In the genomic region with DNA sequence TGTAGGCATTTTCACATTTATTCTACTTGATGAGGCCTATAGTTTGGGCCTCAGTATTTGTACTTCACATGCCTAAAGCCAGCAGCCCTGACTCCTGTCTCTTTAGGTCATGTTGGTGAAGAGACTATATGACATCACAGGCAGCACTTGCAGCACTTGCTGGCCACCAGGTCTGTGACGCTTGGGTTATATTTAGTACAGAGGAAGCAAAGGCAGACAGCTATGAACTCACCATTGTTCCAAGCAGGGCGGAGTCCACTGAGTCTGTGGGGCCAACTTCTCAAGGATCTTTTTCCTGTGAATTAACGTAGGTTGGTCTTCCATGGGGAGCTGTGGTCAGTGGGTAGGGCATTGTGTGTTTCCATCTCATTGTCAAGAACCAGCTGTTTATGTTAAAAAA, we compare ENCODE assay signal across 15 mouse cellular contexts.
DNase-seq lines count a peak whose midpoint lies in the region; ATAC-seq and TF ChIP-seq lines count a peak whose summit lies in the region.
"Had no signal": no experiment of that assay in that cellular context is flagged by ENCODE, and none has a peak within 500 bp of the region (broad histone marks: within the 10 kb centered on the region; RNA-seq: fewer than 3 reads in every experiment).

No protein-coding gene starts in this region.

- no peaks in the 10 kb centered on the region for H3K9me3 ChIP-seq in lung, embryonic 16.5 days (ENCODE audit: control insufficient read depth, low read length)
- H3K9me3 ChIP-seq in forebrain, embryonic 14.5 days (replicated peaks; ENCODE audit: control insufficient read depth, low read length) = no peaks in the 10 kb centered on the region
- H3K9me3 ChIP-seq: G1E; hindbrain, embryonic 15.5 days had no signal

- peak; percentile 7 to 17 for DNase-seq in lung, adult 18-20 months
- no peak for DNase-seq in lung, adult 2 months
- DNase-seq in heart, postnatal 10 days = peak; percentile 27 to 47
- DNase-seq in embryo, embryonic 11 days = no peak
- DNase-seq in layer of hippocampus, postnatal 10 days (ENCODE audit: low spot score in 2 of 2) = no peak
- DNase-seq in forebrain, embryonic 14.5 days (ENCODE audit: low spot score) = no peak
- DNase-seq: cerebellum, postnatal 25 days; liver; thymus, postnatal 4 days had no signal

- H3K4me1 ChIP-seq in lung, adult 2 months (ENCODE audit: control insufficient read depth, insufficient read depth, low read length) = peaks cover 4% of the 10 kb centered on the region; the same call in 1 of the 2 replicates
- no peaks in the 10 kb centered on the region for H3K4me1 ChIP-seq in lung, embryonic 16.5 days (replicated peaks; ENCODE audit: control insufficient read depth, insufficient read depth, low read length)
- H3K4me1 ChIP-seq in forebrain, embryonic 14.5 days (ENCODE audit: control insufficient read depth, insufficient read depth, low read length) = no peaks in the 10 kb centered on the region
- H3K4me1 ChIP-seq: hindbrain, embryonic 15.5 days had no signal

- H3K27ac ChIP-seq in lung, embryonic 16.5 days (ENCODE audit: low read length) = no peak overlapping the region
- H3K27ac ChIP-seq in forebrain, embryonic 14.5 days (ENCODE audit: low read depth, low read length) = no peak overlapping the region
- H3K27ac ChIP-seq: hindbrain, embryonic 15.5 days had no signal

- H3K4me2 ChIP-seq in lung, embryonic 16.5 days (ENCODE audit: low read depth, low read length) = no peak overlapping the region
- no peak overlapping the region for H3K4me2 ChIP-seq in forebrain, embryonic 14.5 days (ENCODE audit: low read length)
- H3K4me2 ChIP-seq: hindbrain, embryonic 15.5 days had no signal

- no peak overlapping the region for H3K9ac ChIP-seq in lung, embryonic 16.5 days (ENCODE audit: low read length)
- H3K9ac ChIP-seq in forebrain, embryonic 14.5 days (ENCODE audit: low read length) = no peak overlapping the region
- H3K9ac ChIP-seq: hindbrain, embryonic 15.5 days had no signal

- no peaks in the 10 kb centered on the region for H3K27me3 ChIP-seq in lung, embryonic 16.5 days (ENCODE audit: control insufficient read depth, insufficient read depth, low read depth, low read length)
- no peaks in the 10 kb centered on the region for H3K27me3 ChIP-seq in forebrain, embryonic 14.5 days (replicated peaks; ENCODE audit: control insufficient read depth, insufficient read depth, low read length)
- H3K27me3 ChIP-seq: hindbrain, embryonic 15.5 days had no signal

- no peak overlapping the region for H3K4me3 ChIP-seq in lung, adult 2 months (replicated peaks; ENCODE audit: extremely low read depth, low read depth, low read length)
- H3K4me3 ChIP-seq in lung, embryonic 16.5 days (ENCODE audit: low read length) = no peak overlapping the region
- H3K4me3 ChIP-seq in forebrain, embryonic 14.5 days (ENCODE audit: low read depth, low read length) = no peak overlapping the region
- H3K4me3 ChIP-seq: erythroblast, embryonic 14.5 days; hindbrain, embryonic 15.5 days; myocyte had no signal

- 46% methylated on average over 3 of the region's 3 CpGs for WGBS in lung, adult 2 months
- WGBS in lung, embryonic 16.5 days = 44% methylated on average over 3 of the region's 3 CpGs
- 82% methylated on average over 3 of the region's 3 CpGs for WGBS in forebrain, embryonic 14.5 days

- H3K36me3 ChIP-seq in lung, embryonic 16.5 days (ENCODE audit: control insufficient read depth, insufficient read depth, low read length) = no peaks in the 10 kb centered on the region
- H3K36me3 ChIP-seq in forebrain, embryonic 14.5 days (ENCODE audit: control insufficient read depth, insufficient read depth, low read length) = no peaks in the 10 kb centered on the region
- H3K36me3 ChIP-seq: G1E; hindbrain, embryonic 15.5 days had no signal

- no peak for TF ChIP-seq CTCF in lung, adult 2 months (IDR thresholded peaks at IDR 0.05; ENCODE audit: insufficient read depth, low read length)

- no peak for TF ChIP-seq POLR2A in lung, adult 2 months (IDR thresholded peaks at IDR 0.05; ENCODE audit: borderline replicate concordance, extremely low read depth, low read depth, low read length)

- intact Hi-C loops in heart, postnatal 10 days (cut with DNase I) = no loop called here

- ATAC-seq in lung, embryonic 16.5 days (ENCODE audit: low read depth) = peak; percentile 81; the same call in 1 of the 2 replicates
- ATAC-seq in forebrain, embryonic 14.5 days = no peak
- ATAC-seq: activated CD4-positive, CD25-positive, alpha-beta regulatory T cell, adult 4 months had no signal

Comparison
In these comparisons a context has a peak if more than half of its experiments do, and no peak if none do; other contexts are left out.
1. DNase-seq: peak in lung, adult 18-20 months (2 of 2) and heart, postnatal 10 days (2 of 2); none in lung, adult 2 months (single experiment), embryo, embryonic 11 days (single experiment), layer of hippocampus, postnatal 10 days (0 of 2) and forebrain, embryonic 14.5 days (single experiment).